Mouse (Mus musculus) lung, embryonic 15.5 days (tissue): Measurements from ENCODE around the gene Ikbip. TPM values are rescaled to one million over a fixed set of nuclear protein-coding genes. Genes with fewer than 3 reads are reported as not detected.
A peak's percentile ranks its signal among the peaks of the same experiment; 100 is the strongest.

Experiments
- ATAC-seq: fragments of 200-750 bp; cut with Nextera tagmentation; 2 replicates; pipeline ENCODE4 v1.8.0; 2017; ENCODE audit warnings: moderate number of reproducible peaks, borderline replicate concordance; ENCODE audit not compliant: low FRiP score, low TSS enrichment; ENCODE audit errors: extremely low read depth
- H3K27ac ChIP-seq: fragments of 300-500 bp; sonication (generic); 2 replicates; pipeline ENCODE4 v1.5.1; 2015; ENCODE audit warnings: moderate library complexity, mild to moderate bottlenecking, inconsistent platforms
- H3K27me3 ChIP-seq: fragments of 300-500 bp; sonication (generic); 2 replicates; pipeline ENCODE4 v1.6.1; 2015; ENCODE audit warnings: inconsistent platforms
- H3K36me3 ChIP-seq: fragments of 300-500 bp; sonication (generic); 2 replicates; pipeline ENCODE4 v1.6.1; 2015; ENCODE audit warnings: inconsistent platforms
- H3K4me1 ChIP-seq: fragments of 300-500 bp; sonication (generic); 2 replicates; pipeline ENCODE4 v1.6.1; 2015; ENCODE audit warnings: inconsistent platforms
- H3K4me2 ChIP-seq: fragments of 300-500 bp; sonication (generic); 2 replicates; pipeline ENCODE4 v1.6.1; 2015; ENCODE audit warnings: inconsistent platforms, mild to moderate bottlenecking, moderate library complexity
- H3K4me3 ChIP-seq: fragments of 300-500 bp; sonication (generic); 2 replicates; pipeline ENCODE4 v1.5.1; 2015; ENCODE audit warnings: mild to moderate bottlenecking, inconsistent platforms
- H3K9ac ChIP-seq: fragments of 300-500 bp; sonication (generic); 2 replicates; pipeline ENCODE4 v1.6.1; 2015; ENCODE audit warnings: inconsistent platforms
- H3K9me3 ChIP-seq: fragments of 300-500 bp; sonication (generic); 2 replicates; pipeline ENCODE4 v1.6.1; 2016; ENCODE audit warnings: inconsistent platforms
- WGBS: fragments of 180-500 bp; shearing (Covaris S2); methylation state at CpG from one replicate; pipeline ENCODE4 v1.1.7; 2015; 5-methylcytosine and 5-hydroxymethylcytosine counted together
- polyA plus RNA-seq: library from polyadenylated mRNA; unstranded; fragments of >200 nt; fragmentation: Nextera tagmentation; extraction: Ambion mirVana; gene quantifications from 2 replicates; pipeline ENCODE4 v1.2.1, GENCODE M21; 2015

The Ikbip gene
- polyA plus RNA-seq, 1 experiment from 2014 or later: 48.0 TPM

- no peaks in the 10 kb centered on the region for H3K36me3 ChIP-seq
- H3K4me3 ChIP-seq: no peak overlapping the region
- H3K9ac ChIP-seq: no peak overlapping the region
- no peaks in the 10 kb centered on the region for H3K27me3 ChIP-seq
- 84% methylated on average over 14 of the region's 14 CpGs for WGBS
- H3K4me2 ChIP-seq: no peak overlapping the region
- no peak overlapping the region for H3K27ac ChIP-seq
- no peaks in the 10 kb centered on the region for H3K4me1 ChIP-seq
- no peak for ATAC-seq
- H3K9me3 ChIP-seq: no peaks in the 10 kb centered on the region
Observed at GRCm38 (mm10) chr10:91139148-91139766, 56.5 kb downstream of the Ikbip start.

- 38% methylated on average over 2 of the region's 2 CpGs for WGBS
- Histone ChIP-seq H3K27ac (no peak overlapping the region), H3K4me2 (no peak overlapping the region), H3K9ac (no peak overlapping the region), H3K27me3 (no peaks in the 10 kb centered on the region), H3K9me3 (no peaks in the 10 kb centered on the region), H3K36me3 (peaks cover 14% of the 10 kb centered on the region), H3K4me3 (no peak overlapping the region), H3K4me1 (no peaks in the 10 kb centered on the region)
- no peak for ATAC-seq
Observed at GRCm38 (mm10) chr10:91141564-91141963, 58.8 kb downstream of the Ikbip start.

- no peak overlapping the region for H3K9ac ChIP-seq
- H3K9me3 ChIP-seq: no peaks in the 10 kb centered on the region
- WGBS: 65% methylated on average over 10 of the region's 10 CpGs
- no peak overlapping the region for H3K4me3 ChIP-seq
- ATAC-seq: 0 out of 2 replicates have a peak, but pooled peaks have one; percentile 24
- H3K4me1 ChIP-seq: no peaks in the 10 kb centered on the region
- H3K36me3 ChIP-seq: peaks cover 23% of the 10 kb centered on the region
- H3K27me3 ChIP-seq: no peaks in the 10 kb centered on the region
- no peak overlapping the region for H3K4me2 ChIP-seq
- H3K27ac ChIP-seq: no peak overlapping the region
Observed at GRCm38 (mm10) chr10:91142654-91143191, 60.0 kb downstream of the Ikbip start.

GRCm38 (mm10) chr10:91143313-91144230 is 60.8 kb downstream of the Ikbip start:
- no peak overlapping the region for H3K4me2 ChIP-seq
- H3K4me1 ChIP-seq: no peaks in the 10 kb centered on the region
- no peaks in the 10 kb centered on the region for H3K9me3 ChIP-seq
- WGBS: 64% methylated on average over 18 of the region's 18 CpGs
- no peaks in the 10 kb centered on the region for H3K27me3 ChIP-seq
- no peak overlapping the region for H3K4me3 ChIP-seq
- H3K27ac ChIP-seq: no peak overlapping the region
- ATAC-seq: no peak
- H3K9ac ChIP-seq: no peak overlapping the region
- H3K36me3 ChIP-seq: peaks cover 27% of the 10 kb centered on the region

GRCm38 (mm10) chr10:91145413-91145812 is 62.7 kb downstream of the Ikbip start:
- peaks cover 45% of the 10 kb centered on the region for H3K36me3 ChIP-seq
- 95% methylated on average over 7 of the region's 7 CpGs for WGBS
- no peak for ATAC-seq

More at GRCm38 (mm10) chr10:91145413-91145812, 62.7 kb downstream of the Ikbip start:
- no peak overlapping the region for H3K27ac ChIP-seq
- no peak overlapping the region for H3K9ac ChIP-seq
- H3K9me3 ChIP-seq: no peaks in the 10 kb centered on the region
- H3K27me3 ChIP-seq: no peaks in the 10 kb centered on the region
- H3K4me1 ChIP-seq: no peaks in the 10 kb centered on the region
- no peak overlapping the region for H3K4me3 ChIP-seq
- no peak overlapping the region for H3K4me2 ChIP-seq

Other genes with a start within 250 kb of the Ikbip start
- gene Apaf1, start 170 bp upstream of the Ikbip start, polyA plus RNA-seq: 19.0 and 19.3 TPM in 2 replicates
- 417 and 419 TPM in 2 replicates for gene Slc25a3, start 41.1 kb downstream of the Ikbip start, polyA plus RNA-seq
- 263 and 267 TPM in 2 replicates for gene Tmpo, start 98.4 kb downstream of the Ikbip start, polyA plus RNA-seq